Mouse (Mus musculus) splenic B cell, adult 2 months (primary cell): ENCODE measurements at regions not wholly inside any gene's neighbourhood (a gene's known extent, or its start where the extent isn't known, plus 50 kb on each side); places are given as distances from the start of the nearest gene placed in this dataset.
A peak's percentile ranks its signal among the peaks of the same experiment; 100 is the strongest.

Experiments
- DNase-seq: peaks from one replicate; pipeline ENCODE4 v3.0.0-alpha.2; 2011; ENCODE audit warnings: low read depth, low spot score
- H3K27me3 ChIP-seq: 2 replicates; pipeline ENCODE4 v1.6.1; 2012; ENCODE audit warnings: mild to moderate bottlenecking, low read length, moderate library complexity, mixed read lengths; ENCODE audit not compliant: control insufficient read depth, poor library complexity, insufficient read depth, severe bottlenecking
- H3K36me3 ChIP-seq: 2 replicates; pipeline ENCODE4 v1.6.1; 2012; ENCODE audit warnings: mild to moderate bottlenecking, low read length, moderate library complexity, mixed read lengths; ENCODE audit not compliant: control insufficient read depth, poor library complexity, insufficient read depth, severe bottlenecking

DNA sequence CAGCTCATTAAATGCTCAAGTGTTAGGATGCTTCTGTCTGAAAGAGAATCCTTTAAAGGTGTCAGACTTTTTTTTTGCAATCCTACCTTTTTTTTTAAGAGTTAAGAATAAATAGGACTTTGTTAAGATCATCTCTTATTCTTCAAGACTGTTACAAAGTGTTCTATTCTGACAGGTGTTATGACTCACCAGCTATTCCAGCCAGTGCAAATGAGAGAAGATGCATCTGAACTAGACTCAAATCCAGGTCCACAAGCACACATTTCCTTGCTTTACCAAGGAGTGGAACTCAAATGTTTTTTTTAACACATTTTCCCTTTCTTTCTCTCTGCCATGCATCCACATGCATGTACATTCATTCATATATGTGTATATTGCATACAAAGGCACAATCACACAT is 98.4 kb upstream of the Atp10a start:
- no peaks in the 10 kb centered on the region for H3K36me3 ChIP-seq
- H3K27me3 ChIP-seq: no peaks in the 10 kb centered on the region; the same call in 1 of the 2 replicates
- DNase-seq: no peak

DNA sequence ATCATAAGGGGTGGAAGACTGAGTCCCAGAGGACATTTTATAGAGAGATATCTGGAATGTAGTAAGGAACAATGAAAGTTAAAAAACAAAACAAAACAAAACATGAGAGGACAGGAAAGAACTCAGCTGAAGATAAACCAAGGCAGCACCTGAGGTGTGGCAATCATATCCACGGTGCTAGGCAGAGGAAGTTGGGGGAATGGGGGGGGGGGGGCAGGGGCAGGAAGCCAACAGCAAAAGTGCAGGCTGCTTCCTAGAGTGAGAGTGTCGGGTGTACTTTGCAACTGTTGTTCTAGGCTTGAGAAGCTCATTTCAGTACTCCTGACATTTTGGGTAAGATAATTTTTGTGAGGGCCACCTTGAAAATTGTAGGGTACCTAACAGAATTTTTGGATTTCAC is 87.2 kb upstream of the Atp10a start:
- Histone ChIP-seq H3K27me3 (no peaks in the 10 kb centered on the region), H3K36me3 (no peaks in the 10 kb centered on the region)
- no peak for DNase-seq

DNA sequence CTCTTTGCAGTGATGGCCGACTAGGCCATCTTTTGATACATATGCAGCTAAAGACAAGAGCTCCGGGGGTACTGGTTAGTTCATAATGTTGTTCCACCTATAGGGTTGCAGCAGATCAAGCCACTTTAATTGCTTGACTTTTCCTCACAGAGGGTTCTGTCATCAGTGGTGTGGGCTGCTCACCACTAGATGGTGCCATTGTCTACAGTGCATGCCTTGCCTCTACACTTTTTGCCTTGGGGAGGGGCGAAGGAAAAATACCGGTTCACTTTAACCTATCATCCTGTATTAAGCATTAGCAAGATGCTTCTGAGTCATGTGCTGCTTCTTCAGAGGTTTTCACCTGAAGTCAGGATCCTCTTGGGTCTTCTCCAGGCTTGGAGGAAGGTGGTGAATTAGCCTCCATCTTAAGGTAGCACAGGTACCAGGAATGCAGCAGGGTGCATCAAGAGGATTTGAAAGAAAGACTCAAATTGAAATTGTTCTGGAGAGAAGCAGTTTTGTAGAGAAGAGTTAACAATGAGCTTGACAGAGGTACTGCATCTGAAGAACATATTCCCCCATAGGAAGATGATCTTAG is 71.6 kb upstream of the Atp10a start:
- peak; percentile 55 for DNase-seq
- Histone ChIP-seq H3K27me3 (no peaks in the 10 kb centered on the region), H3K36me3 (no peaks in the 10 kb centered on the region)

DNA sequence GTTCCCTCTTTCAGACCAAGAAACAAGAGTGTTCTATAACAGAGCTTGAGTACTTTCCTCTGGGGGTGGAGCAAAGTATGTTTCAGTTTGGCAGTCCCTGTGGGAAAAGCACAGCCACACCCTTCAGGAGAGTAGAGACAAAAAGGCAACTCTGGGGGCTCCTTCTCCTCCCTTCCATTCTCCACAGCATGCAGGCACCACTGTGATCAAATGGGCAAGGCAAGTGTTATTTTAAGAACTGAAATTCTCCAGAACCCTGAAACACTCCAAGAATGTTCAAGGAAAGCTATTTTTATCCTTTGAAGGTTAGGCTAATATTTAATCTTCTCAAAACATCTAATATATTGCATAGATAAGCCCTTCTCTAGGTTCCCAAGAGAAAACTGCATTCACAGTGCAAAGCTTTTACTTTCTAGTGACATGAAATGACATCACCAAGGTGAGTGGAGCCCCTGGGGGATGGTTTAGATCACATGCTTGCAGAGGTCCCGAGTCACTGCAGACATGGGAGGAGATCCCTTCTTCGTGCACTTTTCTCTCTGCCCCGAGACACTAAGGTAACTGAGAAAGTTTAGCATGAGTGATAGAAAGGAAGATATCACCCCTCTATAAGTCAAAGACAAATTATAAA is 70.2 kb upstream of the Atp10a start:
- no peaks in the 10 kb centered on the region for H3K36me3 ChIP-seq
- H3K27me3 ChIP-seq: no peaks in the 10 kb centered on the region
- no peak for DNase-seq

DNA sequence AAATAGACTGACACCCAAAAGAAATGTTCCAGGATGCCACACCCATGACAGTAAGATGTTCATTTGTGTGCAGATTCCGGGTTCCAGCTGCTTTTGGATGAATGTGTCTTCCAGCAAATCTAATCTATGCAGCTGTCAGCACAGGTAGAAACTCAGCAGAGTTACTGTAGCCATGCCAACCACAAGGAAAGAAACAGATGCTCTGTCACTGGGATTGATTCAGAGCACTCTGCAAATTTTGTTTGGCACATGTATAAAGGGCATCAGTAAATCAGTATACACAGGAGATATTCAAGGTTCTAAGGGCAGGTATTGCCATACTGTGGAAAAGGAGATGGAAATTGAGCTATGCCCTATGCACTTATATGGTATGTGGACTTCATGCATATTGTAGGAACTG is 60.0 kb upstream of the Atp10a start:
- Histone ChIP-seq H3K27me3 (no peaks in the 10 kb centered on the region), H3K36me3 (no peaks in the 10 kb centered on the region)
- DNase-seq: no peak
